Mouse (Mus musculus) granulocyte monocyte progenitor cell, adult 5-6 weeks (primary cell): ENCODE data around the gene Pkn1. TPM values are rescaled to one million over a fixed set of nuclear protein-coding genes. Genes with fewer than 3 reads are reported as not detected.

ENCODE experiments used
- ATAC-seq: replicated peaks from 2 replicates; pipeline ENCODE4 v1.8.0; 2016; ENCODE audit warnings: mild to moderate bottlenecking, moderate TSS enrichment, inconsistent platforms; ENCODE audit not compliant: poor library complexity, severe bottlenecking
- total RNA-seq, 2 experiments: library from RNA; stranded (forward) in 1 of 2; stranded (reverse) in 1 of 2; fragments of 200-712, 200-1000 nt in 1 of 2; fragments of >200 nt in 1 of 2; fragmentation: Nextera tagmentation in 1 of 2; gene quantifications; 2 replicates each; pipeline ENCODE4 v1.2.3; 2014 to 2017

Pkn1 gene
- total RNA-seq, 2 experiments from 2014 or later, result 40.0 to 65.6 TPM

GRCm38 (mm10) chr8:83724697-83725482 is 25.9 kb upstream of the Pkn1 start:
- ATAC-seq, result peak; percentile 85

GRCm38 (mm10) chr8:83723447-83724083 is 24.6 kb upstream of the Pkn1 start:
- ATAC-seq, result no peak

GRCm38 (mm10) chr8:83722631-83723030 is 23.7 kb upstream of the Pkn1 start:
- ATAC-seq, result no peak

- no peak for ATAC-seq
These were observed 22.5 kb upstream of the Pkn1 start for GRCm38 (mm10) chr8:83721405-83722025.

DNA sequence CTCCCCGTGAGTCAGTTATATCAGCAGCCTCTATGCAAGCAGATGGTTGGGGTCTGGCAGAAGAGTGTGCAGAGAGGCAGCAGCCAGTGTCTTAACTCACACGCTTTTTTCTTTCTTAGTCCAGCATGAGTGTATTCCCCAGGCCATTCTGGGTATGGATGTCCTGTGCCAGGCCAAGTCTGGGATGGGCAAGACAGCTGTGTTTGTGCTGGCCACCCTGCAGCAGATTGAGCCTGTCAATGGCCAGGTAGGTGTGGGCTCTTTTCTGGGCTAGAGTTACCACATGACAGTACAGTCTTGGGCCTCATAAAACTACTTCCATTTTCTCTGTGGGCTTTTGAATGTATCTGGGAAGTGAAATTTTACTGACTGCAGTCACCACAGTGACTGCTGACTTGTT is 20.7 kb upstream of the Pkn1 start:
- no peak for ATAC-seq

DNA sequence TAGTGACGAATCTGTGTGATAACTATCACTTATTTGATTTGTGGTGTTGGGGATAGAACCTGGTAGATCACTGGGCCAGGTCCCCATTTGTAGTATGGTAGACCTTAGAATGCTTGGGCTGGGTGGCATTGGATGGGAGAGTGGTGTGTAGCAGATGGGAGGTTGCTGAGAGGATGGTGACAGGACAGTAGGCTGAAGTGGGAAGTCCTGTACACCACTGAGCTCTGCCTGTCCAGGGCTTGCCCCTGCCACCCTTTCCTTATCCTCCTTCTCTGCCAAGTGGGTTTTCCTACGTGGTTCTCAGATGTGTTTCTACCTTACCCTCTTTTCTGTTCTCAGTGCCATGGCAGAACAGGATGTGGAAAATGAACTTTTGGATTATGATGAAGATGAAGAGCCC is 20.1 kb upstream of the Pkn1 start:
- no peak for ATAC-seq

GRCm38 (mm10) chr8:83716563-83716962 is 17.6 kb upstream of the Pkn1 start:
- no peak for ATAC-seq

DNA sequence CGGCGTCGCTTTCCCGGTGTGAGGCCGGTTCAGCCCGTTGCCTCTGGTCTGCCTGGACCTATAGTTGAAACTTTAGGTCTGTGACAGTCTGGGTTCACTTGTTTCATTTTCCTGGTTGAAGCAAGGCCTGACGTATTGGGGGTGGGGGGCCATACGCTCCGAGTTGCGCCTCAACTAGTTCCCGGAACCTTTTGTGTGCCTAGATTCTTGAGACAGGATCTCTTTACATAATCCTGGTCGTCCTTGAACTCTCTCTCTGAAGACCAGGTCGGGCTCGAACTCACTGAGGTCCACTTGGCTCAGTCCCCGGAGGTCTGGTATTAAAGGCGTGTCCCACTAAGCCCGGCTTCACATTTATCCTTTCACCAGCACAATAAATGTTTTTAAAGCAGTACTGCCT is 16.8 kb upstream of the Pkn1 start:
- ATAC-seq, result no peak

DNA sequence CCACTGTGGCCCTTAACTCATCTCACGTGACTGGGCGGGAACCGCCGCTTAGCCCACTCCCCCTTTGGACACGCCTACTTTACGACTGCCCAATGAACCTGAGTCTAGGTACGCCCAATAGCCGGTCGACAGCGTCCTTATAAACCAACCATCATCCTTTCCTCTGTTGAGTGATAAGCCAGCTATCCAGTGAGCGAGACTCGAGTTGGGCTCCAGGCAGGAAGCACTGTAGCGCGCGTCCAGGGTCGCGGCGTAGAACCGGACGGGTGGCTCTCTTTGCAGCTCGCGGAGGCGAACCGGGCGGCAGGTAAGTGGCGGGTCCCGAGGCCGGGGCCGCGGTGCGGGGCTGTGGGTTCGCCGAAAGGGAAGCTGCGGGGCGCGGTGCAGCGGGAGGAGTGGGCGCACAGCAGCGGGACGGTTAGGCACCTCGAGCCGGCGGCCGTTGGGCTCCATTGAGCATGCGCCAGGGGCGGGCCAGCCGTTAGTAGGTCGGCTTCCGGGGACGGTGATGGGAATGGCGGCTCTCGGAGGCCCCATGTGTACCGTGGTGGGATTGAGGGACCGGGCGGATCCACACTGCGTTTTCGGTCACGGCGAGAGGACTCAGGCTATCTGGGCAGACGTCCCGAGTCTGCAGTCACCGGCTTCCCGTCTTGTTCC is 16.2 kb upstream of the Pkn1 start, which contains the start of gene Ddx39:
Ddx39 (plus strand) TSS at position 147 of the 660 bp plus-strand sequence.
- ATAC-seq, result peak; percentile 94

GRCm38 (mm10) chr8:83714676-83715030 is 15.7 kb upstream of the Pkn1 start:
- no peak for ATAC-seq

DNA sequence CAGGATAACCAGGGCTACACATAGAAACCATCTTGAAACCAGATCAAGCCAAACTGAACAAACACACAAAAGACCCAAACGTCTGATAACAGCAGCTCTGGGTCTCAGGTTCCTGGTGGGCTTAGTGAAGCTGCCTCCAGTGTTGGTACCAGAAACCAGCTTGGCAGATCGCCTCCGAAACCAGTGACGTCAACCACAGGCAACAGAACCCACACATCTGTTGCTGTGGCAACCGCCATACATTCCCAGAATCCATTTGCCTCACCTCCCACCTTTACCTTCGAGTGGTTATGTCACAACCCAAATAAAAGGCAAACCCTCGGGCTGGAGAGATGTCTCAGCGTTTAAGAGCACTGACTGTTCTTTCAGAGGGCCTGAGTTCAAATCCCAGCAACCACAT is 8.6 kb upstream of the Pkn1 start:
- ATAC-seq, result no peak

GRCm38 (mm10) chr8:83706411-83706810 is 7.4 kb upstream of the Pkn1 start:
- no peak for ATAC-seq

DNA sequence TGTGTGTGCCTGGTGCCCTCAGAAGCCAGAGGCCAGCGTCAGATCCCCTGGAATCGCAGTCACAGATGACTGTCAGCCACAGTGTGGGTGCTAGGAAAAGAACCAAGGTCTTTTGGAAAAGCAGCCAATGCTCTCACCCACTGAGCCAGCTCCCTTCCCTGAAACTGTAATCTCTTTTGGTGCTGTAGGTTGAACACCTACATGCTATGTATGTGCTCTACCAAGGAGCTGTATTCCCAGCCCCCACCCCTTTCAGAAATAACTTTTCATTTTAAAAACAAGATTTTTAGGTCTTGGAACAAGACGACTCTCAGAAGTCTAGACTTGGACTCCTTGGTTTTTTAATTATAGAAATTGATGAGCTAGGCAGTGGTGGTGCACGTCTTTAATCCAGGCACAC is 4.4 kb upstream of the Pkn1 start:
- no peak for ATAC-seq

DNA sequence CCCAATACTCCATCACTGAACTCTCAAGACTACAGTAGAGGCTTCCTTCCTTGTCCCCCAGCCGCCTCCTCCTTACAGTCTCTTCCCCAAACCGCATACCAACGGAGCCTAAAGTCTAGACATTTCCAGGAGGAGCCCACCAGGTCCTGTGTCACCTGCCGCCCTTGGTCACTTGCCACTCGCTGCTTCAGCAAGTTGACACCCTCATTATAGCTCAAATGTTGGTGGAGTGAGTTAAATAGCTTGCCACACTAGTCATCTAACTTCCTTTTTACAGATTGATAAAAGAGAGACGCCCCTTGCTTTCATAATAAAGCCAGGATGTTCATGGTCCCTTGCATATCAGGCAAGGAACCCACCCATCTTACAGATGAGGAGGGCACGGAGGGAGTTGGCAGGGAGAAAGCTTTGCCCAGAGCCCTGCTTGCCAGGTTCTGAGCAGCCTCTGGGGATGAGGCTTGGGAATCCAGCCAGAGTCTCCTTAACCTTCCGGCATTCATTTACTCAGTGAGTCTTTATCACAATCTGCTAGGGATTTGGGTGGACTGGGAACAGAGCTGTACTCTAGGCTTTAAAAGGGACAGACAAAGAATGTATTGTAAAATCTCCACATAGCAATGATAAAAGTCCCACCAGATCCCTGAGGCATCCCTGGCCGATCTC is 1.6 kb upstream of the Pkn1 start:
- ATAC-seq, result no peak

DNA sequence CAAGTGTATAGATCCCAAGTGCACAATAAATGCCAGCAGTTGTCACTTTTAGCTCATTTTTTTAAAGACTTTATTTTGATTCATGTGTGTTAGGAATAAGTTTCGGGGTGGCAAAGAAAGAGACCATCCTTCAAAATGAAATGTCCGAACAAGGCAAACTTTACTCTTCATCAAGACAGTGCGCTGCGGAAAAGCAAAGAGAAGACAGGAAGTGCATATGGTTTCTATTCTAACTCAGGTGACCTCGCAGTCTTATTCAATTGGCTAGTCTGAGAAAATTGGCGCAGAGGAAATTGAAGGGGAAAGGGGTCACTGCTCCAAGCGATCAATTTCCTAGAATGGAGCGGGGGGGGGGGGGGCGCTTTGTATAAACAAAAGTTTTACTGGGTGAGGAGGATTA is 587 bp upstream of the Pkn1 start:
- ATAC-seq, result no peak

- peak; percentile 66 for ATAC-seq
These were observed 703 bp downstream of the Pkn1 start for GRCm38 (mm10) chr8:83698291-83698660.

DNA sequence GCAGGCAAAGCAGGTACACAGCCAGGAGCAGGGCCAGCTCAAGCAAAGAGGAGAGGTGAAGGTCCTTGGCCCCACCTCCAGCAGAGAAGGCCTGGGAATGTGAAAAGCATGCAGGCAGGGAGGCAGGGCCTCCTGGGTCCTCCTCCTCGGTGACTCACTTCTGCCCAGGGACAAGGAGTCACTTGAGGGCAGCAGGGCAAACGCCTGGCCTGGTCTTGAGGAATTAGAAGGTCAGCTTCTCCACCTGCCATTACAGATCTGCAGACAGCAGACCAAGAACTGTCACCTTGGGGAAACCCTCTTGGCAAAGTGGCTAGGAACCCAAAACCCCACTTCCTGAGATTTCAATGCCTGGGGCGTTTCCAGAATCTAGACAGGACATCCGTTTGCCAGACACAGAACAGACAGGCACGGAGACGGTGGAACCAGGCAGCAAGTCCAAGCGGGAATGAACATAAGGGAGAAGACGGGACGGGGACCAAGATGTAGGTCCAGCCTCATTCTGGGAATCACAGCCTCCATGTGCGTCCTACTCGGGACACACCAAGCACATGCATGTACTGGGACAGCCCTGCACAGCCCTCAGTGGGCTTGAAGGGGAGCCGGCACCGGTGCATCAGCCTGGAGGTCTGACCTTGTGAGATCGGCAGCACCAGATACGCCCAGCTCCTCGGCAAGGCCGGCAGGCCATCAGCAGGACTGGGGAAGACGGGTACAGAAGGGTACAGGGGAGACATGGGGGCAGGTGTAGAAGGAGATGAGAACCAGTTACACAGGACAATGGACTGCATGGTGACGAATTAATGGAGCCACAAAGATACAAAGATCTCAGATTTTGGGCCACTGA is 1.4 kb downstream of the Pkn1 start:
- ATAC-seq, result peak; percentile 10; the same call in 1 of the 2 replicates

DNA sequence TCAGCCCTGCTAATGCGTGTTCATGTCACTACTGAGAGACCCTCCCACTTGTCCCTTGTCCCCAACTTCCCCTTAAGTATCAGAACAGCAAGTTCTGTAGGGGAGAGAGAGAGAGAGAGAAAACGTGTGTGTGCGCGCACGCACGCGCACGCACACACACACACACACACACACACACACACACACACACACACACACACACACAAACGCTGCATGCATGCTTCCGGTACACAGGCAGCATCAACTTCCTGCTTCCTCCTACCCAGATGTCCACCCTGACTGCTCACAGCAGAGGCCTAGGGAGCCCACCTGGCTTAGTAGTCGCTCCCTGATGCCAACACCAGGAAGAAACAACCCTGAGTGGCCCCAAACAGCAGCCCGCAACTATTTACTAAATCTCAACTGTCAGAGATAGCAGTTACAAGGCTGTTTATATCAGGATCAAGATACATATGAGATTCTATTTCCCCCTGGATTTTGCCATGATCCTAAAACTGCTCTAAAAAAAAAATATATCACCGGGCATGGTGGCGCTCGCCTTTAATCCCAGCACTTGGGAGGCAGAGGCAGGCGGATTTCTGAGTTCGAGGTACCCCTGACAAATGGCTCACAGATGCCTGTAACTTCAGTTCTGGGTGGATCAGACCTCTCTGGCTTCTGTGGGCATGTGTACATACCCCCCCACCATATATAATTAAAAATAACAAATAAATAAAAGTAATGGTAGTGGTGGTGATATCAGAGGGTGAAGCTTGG is 3.5 kb downstream of the Pkn1 start:
- ATAC-seq, result peak; percentile 38
